Mouse (Mus musculus) thymus, adult 18-20 months (tissue): Measurements from ENCODE around the gene Cbr4.
A peak's percentile ranks its signal among the peaks of the same experiment; 100 is the strongest.

Experiments
- DNase-seq, 2 experiments: peaks; one replicate each; pipeline ENCODE4 v3.0.0; 2022; ENCODE audit warnings: mixed read lengths in 2 of 2

The Cbr4 gene

GRCm38 (mm10) chr8:61497110-61497509 lies 9.6 kb downstream of the Cbr4 start:
- no peak for DNase-seq

- no peak for DNase-seq
Measured at GRCm38 (mm10) chr8:61499035-61499434, 11.5 kb downstream of the Cbr4 start.

- no peak for DNase-seq
Measured at GRCm38 (mm10) chr8:61500914-61501313, 13.4 kb downstream of the Cbr4 start.

GRCm38 (mm10) chr8:61502277-61502676 lies 14.7 kb downstream of the Cbr4 start:
- DNase-seq = no peak

GRCm38 (mm10) chr8:61515110-61515930 lies 27.8 kb downstream of the Cbr4 start:
- DNase-seq = no peak

- DNase-seq = peak; percentile 10 to 20
Measured at GRCm38 (mm10) chr8:61515931-61516744, 28.6 kb downstream of the Cbr4 start.

GRCm38 (mm10) chr8:61516745-61517501 lies 29.4 kb downstream of the Cbr4 start:
- DNase-seq = no peak

GRCm38 (mm10) chr8:61517502-61518185 lies 30.1 kb downstream of the Cbr4 start:
- no peak for DNase-seq

GRCm38 (mm10) chr8:61522132-61522531 lies 34.6 kb downstream of the Cbr4 start:
- DNase-seq = no peak

- no peak for DNase-seq
Measured at GRCm38 (mm10) chr8:61527037-61527436, 39.5 kb downstream of the Cbr4 start.

- DNase-seq = no peak
Measured at GRCm38 (mm10) chr8:61528197-61528596, 40.7 kb downstream of the Cbr4 start.

- no peak for DNase-seq
Measured at GRCm38 (mm10) chr8:61528642-61529041, 41.1 kb downstream of the Cbr4 start.

GRCm38 (mm10) chr8:61531944-61532795 lies 44.6 kb downstream of the Cbr4 start:
- no peak for DNase-seq

GRCm38 (mm10) chr8:61532831-61533230 lies 45.3 kb downstream of the Cbr4 start:
- DNase-seq = no peak

- no peak for DNase-seq
Measured at GRCm38 (mm10) chr8:61533356-61533926, 45.9 kb downstream of the Cbr4 start.

- no peak for DNase-seq
Measured at GRCm38 (mm10) chr8:61535472-61535871, 47.9 kb downstream of the Cbr4 start.

- DNase-seq = no peak
Measured at GRCm38 (mm10) chr8:61537471-61537870, 49.9 kb downstream of the Cbr4 start.

- peak; percentile 44 to 49 for DNase-seq
Measured at GRCm38 (mm10) chr8:61539828-61540500, 52.4 kb downstream of the Cbr4 start.

- no peak for DNase-seq
Measured at GRCm38 (mm10) chr8:61549585-61549984, 62.1 kb downstream of the Cbr4 start.

GRCm38 (mm10) chr8:61550006-61550748 lies 62.6 kb downstream of the Cbr4 start:
- no peak for DNase-seq
